Mouse (Mus musculus) spleen, adult 2 months (tissue): ENCODE measurements around the gene Srrm1.

ENCODE experiments used
- CTCF ChIP-seq: fragments of 200-500 bp; IDR thresholded peaks from 2 replicates; pipeline ENCODE4 v1.5.1; 2011; ENCODE audit warnings: mild to moderate bottlenecking, inconsistent platforms; ENCODE audit not compliant: insufficient read depth, insufficient read length, insufficient replicate concordance; ENCODE audit errors: extremely low read depth
- POLR2A ChIP-seq: fragments of 200-500 bp; IDR thresholded peaks from 2 replicates; pipeline ENCODE4 v1.6.1; 2011; ENCODE audit warnings: low read depth, low read length, inconsistent platforms

- TF ChIP-seq CTCF (no peak), POLR2A (no peak)
Measured at GRCm38 (mm10) chr4:135298680-135299079, 54.4 kb downstream of the Srrm1 start.
